Mouse (Mus musculus) thymus, adult 2 months (tissue): ENCODE results near the gene Akr1a1.

ENCODE experiments used
- CTCF ChIP-seq: fragments of 200-500 bp; IDR thresholded peaks from 2 replicates; pipeline ENCODE4 v1.5.1; 2012; ENCODE audit warnings: mild to moderate bottlenecking, control low read depth, low read length, moderate library complexity, borderline replicate concordance; ENCODE audit not compliant: control insufficient read depth, poor library complexity, insufficient read depth; ENCODE audit errors: extremely low read depth
- POLR2A ChIP-seq: fragments of 200-500 bp; IDR thresholded peaks from 2 replicates; pipeline ENCODE4 v1.6.1; 2012; ENCODE audit warnings: mild to moderate bottlenecking, low read length, control low read depth, moderate library complexity; ENCODE audit not compliant: control insufficient read depth, poor library complexity, insufficient read depth; ENCODE audit errors: extremely low read depth

- TF ChIP-seq CTCF (no peak), POLR2A (no peak)
Observed at GRCm38 (mm10) chr4:116700964-116701363, 49.5 kb upstream of the Akr1a1 start.
